Mouse (Mus musculus): ENCODE measurements around the gene Klrb1a. TPM values are rescaled to one million over a fixed set of nuclear protein-coding genes. Genes with fewer than 3 reads are reported as not detected.
A peak's percentile ranks its signal among the peaks of the same experiment; 100 is the strongest.

The Klrb1a gene
- polyA plus RNA-seq, 1 experiment from 2014 or later = not detected

- H3K4me2 ChIP-seq = peak overlapping the region; percentile 46
- H3K9me3 ChIP-seq = no peaks in the 10 kb centered on the region
- peak overlapping the region; percentile 33 for H3K4me3 ChIP-seq
- H3K27me3 ChIP-seq = no peaks in the 10 kb centered on the region
- no peaks in the 10 kb centered on the region; the same call in 1 of the 2 replicates for H3K4me1 ChIP-seq
- no peaks in the 10 kb centered on the region for H3K36me3 ChIP-seq
- H3K9ac ChIP-seq = no peak overlapping the region
- H3K27ac ChIP-seq = peak overlapping the region; percentile 18; the same call in 1 of the 2 replicates
- peak; percentile 83; the same call in 1 of the 2 replicates for ATAC-seq (ENCODE audit: insufficient number of reproducible peaks, low FRiP score, low TSS enrichment, low read depth)
- WGBS = 1% methylated on average over 9 of the region's 9 CpGs
Measured at GRCm38 (mm10) chr6:128597121-128597522, 26.2 kb downstream of the Klrb1a start.

DNA sequence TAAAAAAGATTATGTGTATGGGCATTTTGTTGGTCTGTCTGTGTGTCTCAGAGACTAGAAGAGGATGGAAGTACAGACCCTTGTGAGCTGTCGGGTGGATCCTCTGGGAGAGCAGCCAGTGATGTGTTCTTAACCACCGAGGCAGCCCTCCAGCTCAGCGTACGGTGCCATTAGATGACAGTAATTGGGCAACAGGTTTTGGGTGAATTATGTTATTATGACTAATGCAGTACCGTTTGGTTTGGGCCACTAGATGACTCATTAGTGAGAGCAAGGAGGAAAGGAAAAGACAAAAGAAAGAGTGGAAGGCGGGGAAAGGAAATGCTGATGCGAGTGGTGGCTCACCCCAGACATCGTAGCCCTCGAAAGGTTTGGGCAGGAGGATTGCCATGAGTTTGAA is 28.7 kb downstream of the Klrb1a start:
- H3K4me2 ChIP-seq = no peak overlapping the region
- no peak overlapping the region for H3K9ac ChIP-seq
- no peak overlapping the region for H3K4me3 ChIP-seq
- H3K27ac ChIP-seq = no peak overlapping the region
- H3K9me3 ChIP-seq = no peaks in the 10 kb centered on the region
- no peaks in the 10 kb centered on the region; the same call in 1 of the 2 replicates for H3K4me1 ChIP-seq
- H3K36me3 ChIP-seq = no peaks in the 10 kb centered on the region
- H3K27me3 ChIP-seq = no peaks in the 10 kb centered on the region
- WGBS = 78% methylated on average over 9 of the region's 9 CpGs
- ATAC-seq (ENCODE audit: insufficient number of reproducible peaks, low FRiP score, low TSS enrichment, low read depth) = no peak

GRCm38 (mm10) chr6:128589426-128589825 is 33.9 kb downstream of the Klrb1a start:
- 51% methylated on average over 4 of the region's 4 CpGs for WGBS
- no peak overlapping the region for H3K4me3 ChIP-seq
- no peak for ATAC-seq (ENCODE audit: insufficient number of reproducible peaks, low FRiP score, low TSS enrichment, low read depth)

GRCm38 (mm10) chr6:128587619-128588018 is 35.7 kb downstream of the Klrb1a start:
- no peak for ATAC-seq (ENCODE audit: insufficient number of reproducible peaks, low FRiP score, low TSS enrichment, low read depth)
- no peak overlapping the region for H3K9ac ChIP-seq
- no peaks in the 10 kb centered on the region for H3K36me3 ChIP-seq
- WGBS = 77% methylated on average over 6 of the region's 6 CpGs
- no peaks in the 10 kb centered on the region for H3K27me3 ChIP-seq
- H3K4me3 ChIP-seq = no peak overlapping the region
- H3K27ac ChIP-seq = no peak overlapping the region
- H3K4me2 ChIP-seq = no peak overlapping the region
- no peaks in the 10 kb centered on the region for H3K9me3 ChIP-seq
- H3K4me1 ChIP-seq = no peaks in the 10 kb centered on the region

More at GRCm38 (mm10) chr6:128589426-128589825, 33.9 kb downstream of the Klrb1a start:
- no peak overlapping the region for H3K9ac ChIP-seq
- no peaks in the 10 kb centered on the region for H3K36me3 ChIP-seq
- no peaks in the 10 kb centered on the region for H3K4me1 ChIP-seq
- no peak overlapping the region for H3K4me2 ChIP-seq
- no peak overlapping the region for H3K27ac ChIP-seq
- no peaks in the 10 kb centered on the region for H3K27me3 ChIP-seq
- no peaks in the 10 kb centered on the region for H3K9me3 ChIP-seq

- no peak for ATAC-seq (ENCODE audit: insufficient number of reproducible peaks, low FRiP score, low TSS enrichment, low read depth)
- Histone ChIP-seq H3K27ac (no peak overlapping the region), H3K9me3 (no peaks in the 10 kb centered on the region), H3K36me3 (no peaks in the 10 kb centered on the region), H3K4me2 (no peak overlapping the region), H3K4me3 (no peak overlapping the region), H3K4me1 (no peaks in the 10 kb centered on the region), H3K27me3 (no peaks in the 10 kb centered on the region), H3K9ac (no peak overlapping the region)
- 68% methylated on average over 11 of the region's 11 CpGs for whole genome bisulfite sequencing
Measured at GRCm38 (mm10) chr6:128585642-128586245, 37.6 kb downstream of the Klrb1a start.

- H3K27me3 ChIP-seq = no peaks in the 10 kb centered on the region
- H3K4me1 ChIP-seq = no peaks in the 10 kb centered on the region
- H3K9me3 ChIP-seq = no peaks in the 10 kb centered on the region
- H3K9ac ChIP-seq = no peak overlapping the region
- ATAC-seq (ENCODE audit: insufficient number of reproducible peaks, low FRiP score, low TSS enrichment, low read depth) = no peak
- 25% methylated on average over 10 of the region's 10 CpGs for WGBS
- no peaks in the 10 kb centered on the region for H3K36me3 ChIP-seq
- H3K4me3 ChIP-seq = no peak overlapping the region
- no peak overlapping the region for H3K27ac ChIP-seq
- no peak overlapping the region for H3K4me2 ChIP-seq
Measured at GRCm38 (mm10) chr6:128584070-128584660, 39.2 kb downstream of the Klrb1a start.

DNA sequence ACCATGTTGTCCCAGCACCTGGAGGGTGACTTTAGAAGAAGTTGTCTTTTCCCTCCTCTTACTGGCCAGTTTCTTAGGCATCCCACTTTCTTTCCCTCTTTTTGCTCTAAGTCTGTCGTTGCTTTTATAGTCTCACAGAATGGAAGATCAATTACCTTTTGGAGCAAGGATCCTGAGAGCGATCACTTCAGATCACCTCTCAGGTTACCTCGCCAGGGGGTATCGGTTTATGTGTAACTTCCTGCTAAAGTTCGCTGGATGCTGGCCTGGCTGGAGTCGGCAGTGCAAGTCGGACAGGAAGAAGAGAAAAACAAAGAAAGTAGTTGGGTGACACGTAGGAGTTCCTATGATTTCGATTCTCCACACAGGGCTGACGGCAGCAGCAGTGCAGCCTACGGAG is 41.8 kb downstream of the Klrb1a start, which contains the start of gene A2ml1:
A2ml1 (minus strand) TSS at position 101 of the 400 bp plus-strand sequence.
- Histone ChIP-seq H3K9ac (no peak within 1 kb of the TSS), H3K4me1 (no peaks in the 10 kb centered on the region), H3K4me3 (no peak within 1 kb of the TSS), H3K4me2 (no peak within 1 kb of the TSS), H3K27me3 (no peaks in the 10 kb centered on the region), H3K27ac (no peak within 1 kb of the TSS), H3K9me3 (no peaks in the 10 kb centered on the region), H3K36me3 (no peaks in the 10 kb centered on the region)
- ATAC-seq (ENCODE audit: insufficient number of reproducible peaks, low FRiP score, low TSS enrichment, low read depth) = no peak
- WGBS = 61% methylated on average over 11 of the region's 11 CpGs

- H3K36me3 ChIP-seq = no peaks in the 10 kb centered on the region
- no peak overlapping the region for H3K4me2 ChIP-seq
- 59% methylated on average over 9 of the region's 9 CpGs for WGBS
- no peaks in the 10 kb centered on the region for H3K27me3 ChIP-seq
- no peak overlapping the region for H3K4me3 ChIP-seq
- H3K27ac ChIP-seq = no peak overlapping the region
- H3K9me3 ChIP-seq = no peaks in the 10 kb centered on the region
- no peak for ATAC-seq (ENCODE audit: insufficient number of reproducible peaks, low FRiP score, low TSS enrichment, low read depth)
- no peak overlapping the region for H3K9ac ChIP-seq
- no peaks in the 10 kb centered on the region for H3K4me1 ChIP-seq
Measured at GRCm38 (mm10) chr6:128577301-128577700, 46.0 kb downstream of the Klrb1a start.

- no peaks in the 10 kb centered on the region for H3K27me3 ChIP-seq
- no peaks in the 10 kb centered on the region for H3K4me1 ChIP-seq
- H3K27ac ChIP-seq = no peak overlapping the region
- no peaks in the 10 kb centered on the region for H3K9me3 ChIP-seq
- H3K9ac ChIP-seq = no peak overlapping the region
- no peak overlapping the region for H3K4me2 ChIP-seq
- 92% methylated on average over 11 of the region's 11 CpGs for WGBS
- H3K36me3 ChIP-seq = no peaks in the 10 kb centered on the region
- no peak for ATAC-seq (ENCODE audit: insufficient number of reproducible peaks, low FRiP score, low TSS enrichment, low read depth)
- no peak overlapping the region for H3K4me3 ChIP-seq
Measured at GRCm38 (mm10) chr6:128566589-128566988, 56.7 kb downstream of the Klrb1a start.

Other genes starting within 250 kb of the Klrb1a start
- 0.26 and 0.34 TPM in 2 replicates for gene Tex52, start 248.1 kb downstream of the Klrb1a start, polyA plus RNA-seq (2015; fragmentation: Nextera tagmentation; extraction: Ambion mirVana)
- not detected in 2 replicates for gene Gm44596, start 248.0 kb downstream of the Klrb1a start, polyA plus RNA-seq (2015; fragmentation: Nextera tagmentation; extraction: Ambion mirVana)
- 5.0 and 5.4 TPM in 2 replicates for gene Nrip2, start 224.2 kb downstream of the Klrb1a start, polyA plus RNA-seq (2015; fragmentation: Nextera tagmentation; extraction: Ambion mirVana)
- gene Itfg2, start 198.6 kb downstream of the Klrb1a start, polyA plus RNA-seq (2015; fragmentation: Nextera tagmentation; extraction: Ambion mirVana) = 31.0 and 31.8 TPM in 2 replicates
- gene Fkbp4, start 184.9 kb downstream of the Klrb1a start, polyA plus RNA-seq (2015; fragmentation: Nextera tagmentation; extraction: Ambion mirVana) = 343 and 346 TPM in 2 replicates
- gene Pzp, start 96.8 kb downstream of the Klrb1a start, polyA plus RNA-seq (2015; fragmentation: Nextera tagmentation; extraction: Ambion mirVana) = 0.10 and 1.2 TPM in 2 replicates
- gene A2ml1, start 41.9 kb downstream of the Klrb1a start, polyA plus RNA-seq (2015; fragmentation: Nextera tagmentation; extraction: Ambion mirVana) = 0.23 TPM in 1 of 2 replicates, not detected in the other
- not detected in 2 replicates for gene Clec2h, start 38.9 kb upstream of the Klrb1a start, polyA plus RNA-seq (2015; fragmentation: Nextera tagmentation; extraction: Ambion mirVana)
- not detected in 2 replicates for gene Klrb1, start 99.5 kb upstream of the Klrb1a start, polyA plus RNA-seq (2015; fragmentation: Nextera tagmentation; extraction: Ambion mirVana)
- 0.07 TPM in 1 of 2 replicates, not detected in the other for gene Klrb1c, start 165.7 kb upstream of the Klrb1a start, polyA plus RNA-seq (2015; fragmentation: Nextera tagmentation; extraction: Ambion mirVana)
- not detected in 2 replicates for gene Gm44511, start 202.8 kb upstream of the Klrb1a start, polyA plus RNA-seq (2015; fragmentation: Nextera tagmentation; extraction: Ambion mirVana)
- 0.11 and 0.18 TPM in 2 replicates for gene Klrb1b, start 202.8 kb upstream of the Klrb1a start, polyA plus RNA-seq (2015; fragmentation: Nextera tagmentation; extraction: Ambion mirVana)